ENCODE assay signal across 8 mouse cellular contexts in the genomic region with DNA sequence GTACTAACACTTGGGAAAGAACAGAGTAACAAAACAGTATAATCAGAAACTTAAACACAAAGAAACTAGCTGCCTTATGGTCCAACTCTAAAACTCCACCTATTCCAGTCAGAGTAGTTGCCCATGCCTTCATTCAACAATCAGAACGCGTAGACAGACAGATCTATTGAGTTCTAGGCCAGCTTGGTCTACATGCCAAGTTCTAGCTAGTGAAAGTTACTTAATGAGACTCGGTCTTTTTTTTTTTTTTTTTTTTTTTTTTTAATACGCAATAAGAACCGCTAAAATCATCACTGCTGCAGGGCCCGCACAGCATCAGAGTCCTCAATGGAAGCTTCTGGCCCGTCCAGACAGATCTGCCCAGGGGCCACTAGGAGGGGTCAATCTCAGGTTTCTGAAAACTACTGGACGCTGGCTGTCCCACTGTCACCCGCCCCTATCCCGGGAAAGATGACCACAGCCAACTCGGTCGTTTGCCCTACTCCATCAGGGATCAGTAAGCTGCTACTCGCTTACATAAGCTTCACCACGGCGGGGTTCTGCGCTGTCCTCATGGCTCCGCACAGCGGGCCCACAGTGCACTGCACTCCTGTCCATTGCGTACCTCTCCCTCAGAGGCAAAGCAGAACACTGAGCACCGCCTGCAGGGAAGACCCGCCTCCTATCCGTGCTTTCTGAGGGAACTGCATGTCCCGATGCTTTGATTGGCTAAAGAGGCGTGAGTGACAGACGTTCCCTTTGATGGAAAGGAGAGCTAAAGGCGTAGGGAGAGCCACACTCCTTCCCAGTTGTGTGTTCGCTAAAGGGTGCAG. TPM values are rescaled to one million over a fixed set of nuclear protein-coding genes. Genes with fewer than 3 reads are reported as not detected.
A peak's percentile ranks its signal among the peaks of the same experiment; 100 is the strongest.
DNase-seq lines count a peak whose midpoint lies in the region; ATAC-seq and TF ChIP-seq lines count a peak whose summit lies in the region.

Gene Zfp788 (plus strand): TSS at position 795 of the 812 bp plus-strand sequence.

- H3K36me3 ChIP-seq in MEL (ENCODE audit: control insufficient read depth in 1 of 2, insufficient read depth in 2 of 2, low read length in 2 of 2): peaks cover 0 to 10% of the 10 kb centered on the region in 2 experiments; a peak in 2 of 4 replicates
- peaks cover 22% of the 10 kb centered on the region for H3K36me3 ChIP-seq in forebrain, postnatal 0 days (ENCODE audit: insufficient read depth)
- peaks cover 25% of the 10 kb centered on the region for H3K36me3 ChIP-seq in lung, embryonic 15.5 days

- H3K9me3 ChIP-seq in MEL (replicated peaks; ENCODE audit: insufficient read depth, low read length): no peaks in the 10 kb centered on the region
- 0 out of 2 replicates have a peak, but pooled peaks cover 5% of the 10 kb centered on the region for H3K9me3 ChIP-seq in forebrain, postnatal 0 days (ENCODE audit: low read length)
- no peaks in the 10 kb centered on the region for H3K9me3 ChIP-seq in lung, embryonic 15.5 days

- DNase-seq in MEL (ENCODE audit: low read depth, low spot score): peak; percentile 95
- DNase-seq in cerebellum, adult 2 months: peak; percentile 96 to 98
- DNase-seq in forebrain, postnatal 0 days: peak; percentile 95
- peak; percentile 92 for DNase-seq in heart, postnatal 4 days
- DNase-seq in layer of hippocampus, adult 8-10 months (ENCODE audit: low spot score in 2 of 2): peak; percentile 97 to 98
- peak; percentile 94 for DNase-seq in ovary, adult 18-20 months (ENCODE audit: low spot score)
- peak; percentile 91 for DNase-seq in thymus, postnatal 0 days (ENCODE audit: low spot score)

- under 1% methylated on average over 27 of the region's 27 CpGs for WGBS in cerebellum, adult 2 months
- 2% methylated on average over 27 of the region's 27 CpGs for WGBS in forebrain, postnatal 0 days
- WGBS in lung, embryonic 15.5 days: 2% methylated on average over 27 of the region's 27 CpGs

- H3K79me2 ChIP-seq in MEL (ENCODE audit: control insufficient read depth, insufficient read depth, low read length, poor library complexity): no peaks in the 10 kb centered on the region; the same call in none of the 2 replicates

- TF ChIP-seq EP300 in MEL (IDR thresholded peaks at IDR 0.05; ENCODE audit: low read depth in 1 of 2, low read length in 2 of 2): no peak

- peak; percentile 17 to 42 (median 39); a peak in 3 of 6 replicates for TF ChIP-seq CTCF in MEL (IDR thresholded peaks at IDR 0.05 in 2 of 3, conservative IDR thresholded peaks at IDR 0.05 in 1 of 3; ENCODE audit: control insufficient read depth in 1 of 3, insufficient read depth in 1 of 3, low read depth in 2 of 3, low read length in 3 of 3, poor library complexity in 1 of 3, severe bottlenecking in 1 of 3)
- TF ChIP-seq CTCF in cerebellum, adult 2 months (IDR thresholded peaks at IDR 0.05; ENCODE audit: borderline replicate concordance, insufficient read depth, low read depth, low read length): peak; percentile 41; the same call in 1 of the 2 replicates
- peak; percentile 74 for TF ChIP-seq CTCF in forebrain, postnatal 0 days (IDR thresholded peaks at IDR 0.05; ENCODE audit: low read depth)

- TF ChIP-seq RAD21 in MEL (IDR thresholded peaks at IDR 0.05; ENCODE audit: low read depth, low read length): peak; percentile 32

- peak within 1 kb of the TSS; percentile 81 for H3K4me2 ChIP-seq in forebrain, postnatal 0 days (ENCODE audit: low read depth)
- H3K4me2 ChIP-seq in lung, embryonic 15.5 days: peak within 1 kb of the TSS; percentile 91

- H3K4me1 ChIP-seq in MEL (ENCODE audit: control insufficient read depth in 1 of 2, insufficient read depth in 2 of 2, low read length in 2 of 2): 0 out of 4 replicates have a peak, but pooled peaks cover 0 to 4% of the 10 kb centered on the region in 2 experiments
- H3K4me1 ChIP-seq in cerebellum, adult 2 months (ENCODE audit: control insufficient read depth, insufficient read depth, low read length): no peaks in the 10 kb centered on the region
- H3K4me1 ChIP-seq in forebrain, postnatal 0 days (ENCODE audit: insufficient read depth): peaks cover 6% of the 10 kb centered on the region; the same call in 1 of the 2 replicates
- H3K4me1 ChIP-seq in lung, embryonic 15.5 days: peaks cover 4% of the 10 kb centered on the region

- H3K27me3 ChIP-seq in MEL (ENCODE audit: control insufficient read depth in 1 of 2, insufficient read depth in 2 of 2, low read length in 2 of 2): no peaks in the 10 kb centered on the region
- H3K27me3 ChIP-seq in cerebellum, adult 2 months (ENCODE audit: control insufficient read depth, insufficient read depth, low read length): no peaks in the 10 kb centered on the region
- no peaks in the 10 kb centered on the region for H3K27me3 ChIP-seq in forebrain, postnatal 0 days (ENCODE audit: insufficient read depth, low read length)
- H3K27me3 ChIP-seq in lung, embryonic 15.5 days: no peaks in the 10 kb centered on the region

- ATAC-seq in forebrain, postnatal 0 days: peak; percentile 95
- peak; percentile 98 for ATAC-seq in lung, embryonic 15.5 days (ENCODE audit: borderline replicate concordance, extremely low read depth, low FRiP score, low TSS enrichment)

- peak in 1 of 2 experiments; percentile 42; a peak in 2 of 4 replicates for TF ChIP-seq POLR2A in MEL (IDR thresholded peaks at IDR 0.05; ENCODE audit: control insufficient read depth in 1 of 2, insufficient read depth in 1 of 2, low read depth in 1 of 2, low read length in 2 of 2, poor library complexity in 1 of 2)
- peak; percentile 78 for TF ChIP-seq POLR2A in cerebellum, adult 2 months (IDR thresholded peaks at IDR 0.05; ENCODE audit: borderline replicate concordance, insufficient read depth, low read length)

- H3K4me3 ChIP-seq in MEL (ENCODE audit: control insufficient read depth in 1 of 2, insufficient read depth in 1 of 2, low read depth in 2 of 2, low read length in 2 of 2): peak within 1 kb of the TSS; percentile 81
- H3K4me3 ChIP-seq in cerebellum, adult 2 months (replicated peaks; ENCODE audit: insufficient read depth, low read depth, low read length): peak within 1 kb of the TSS; percentile 94
- H3K4me3 ChIP-seq in forebrain, postnatal 0 days (ENCODE audit: low read depth, low read length): peak within 1 kb of the TSS; percentile 70
- peak within 1 kb of the TSS; percentile 66 for H3K4me3 ChIP-seq in lung, embryonic 15.5 days

- peak within 1 kb of the TSS; percentile 96 for H3K27ac ChIP-seq in MEL (ENCODE audit: control insufficient read depth, low read depth, low read length)
- H3K27ac ChIP-seq in cerebellum, adult 2 months (ENCODE audit: insufficient read depth, low read length): peak within 1 kb of the TSS; percentile 95
- H3K27ac ChIP-seq in forebrain, postnatal 0 days (ENCODE audit: low read depth, low read length): peak within 1 kb of the TSS; percentile 97
- peak within 1 kb of the TSS; percentile 98 for H3K27ac ChIP-seq in lung, embryonic 15.5 days

- peak within 1 kb of the TSS; percentile 80 for H3K9ac ChIP-seq in MEL (ENCODE audit: control insufficient read depth, low read depth, low read length, poor library complexity, severe bottlenecking)
- H3K9ac ChIP-seq in forebrain, postnatal 0 days: peak within 1 kb of the TSS; percentile 87
- H3K9ac ChIP-seq in lung, embryonic 15.5 days: peak within 1 kb of the TSS; percentile 56

TF ChIP-seq in MEL, 35 proteins besides CTCF, POLR2A, EP300 and RAD21 (continues in another document):
- TF ChIP-seq UBTF (IDR thresholded peaks at IDR 0.05; ENCODE audit: borderline replicate concordance, insufficient read depth, low read depth, low read length) (no peak), SIN3A (IDR thresholded peaks at IDR 0.05; ENCODE audit: low read length) (peak; percentile 45; the same call in 1 of the 2 replicates), GATA1 (IDR thresholded peaks at IDR 0.05; ENCODE audit: low read depth, low read length) (no peak), MEF2A (IDR thresholded peaks at IDR 0.05; ENCODE audit: extremely low read depth, insufficient replicate concordance, low read depth, low read length, poor library complexity, severe bottlenecking) (no peak), E2F4 (IDR thresholded peaks at IDR 0.05; ENCODE audit: borderline replicate concordance, low read depth, low read length) (no peak), BHLHE40 (IDR thresholded peaks at IDR 0.05; ENCODE audit: borderline replicate concordance, low read depth, low read length) (no peak), ZMIZ1 (IDR thresholded peaks at IDR 0.05; ENCODE audit: low read depth, low read length) (peak; percentile 28; the same call in 1 of the 2 replicates), TBP (IDR thresholded peaks at IDR 0.05; ENCODE audit: low read depth, low read length) (peak; percentile 27; the same call in 1 of the 2 replicates), ELF1 (IDR thresholded peaks at IDR 0.05; ENCODE audit: low read depth, low read length) (no peak), HCFC1 (IDR thresholded peaks at IDR 0.05; ENCODE audit: low read depth, low read length) (peak; percentile 39; the same call in 1 of the 2 replicates), TCF12 (IDR thresholded peaks at IDR 0.05; ENCODE audit: low read depth, low read length) (peak; percentile 55), MYC (IDR thresholded peaks at IDR 0.05; ENCODE audit: low read depth, low read length) (0 out of 2 replicates have a peak, but pooled peaks have one; percentile 41), ZNF384 (IDR thresholded peaks at IDR 0.05; ENCODE audit: low read depth, low read length) (no peak), RCOR1 (IDR thresholded peaks at IDR 0.05; ENCODE audit: low read depth, low read length) (no peak), ZKSCAN1 (IDR thresholded peaks at IDR 0.05; ENCODE audit: low read depth, low read length) (no peak), TAL1 (IDR thresholded peaks at IDR 0.05; ENCODE audit: low read length) (no peak), GABPA (IDR thresholded peaks at IDR 0.05; ENCODE audit: low read depth, low read length) (no peak), MXI1 (IDR thresholded peaks at IDR 0.05; ENCODE audit: low read depth, low read length) (0 out of 2 replicates have a peak, but pooled peaks have one; percentile 50), ETS1 (IDR thresholded peaks at IDR 0.05; ENCODE audit: low read depth, low read length) (no peak)

RNA-seq across cellular contexts. Expression of gene Zfp788, which starts in this region (rescaled TPM):
- total RNA-seq in MEL (2012; rRNA removed): 5.2 and 5.5 TPM in 2 replicates
- polyA plus RNA-seq in MEL (2012; ENCODE audit: insufficient read depth in 1 of 2, insufficient read length in 2 of 2, low read depth in 1 of 2, low replicate concordance in 2 of 2, missing spikeins in 1 of 2): 1 to 10 TPM in 1 of 2 experiments, not detected in 1; 4.5 TPM
- 20.2 and 21.1 TPM in 2 replicates for polyA plus RNA-seq in cerebellum, adult 2 months (2012; rRNA removed)
- total RNA-seq in forebrain, postnatal 0 days (2014; rRNA removed): 37.1 and 44.0 TPM in 2 replicates
- polyA plus RNA-seq in forebrain, postnatal 0 days (2015; fragmentation: Nextera tagmentation; extraction: Ambion mirVana): 14.9 and 17.5 TPM in 2 replicates
- 10 to 100 TPM in 1 of 2 experiments, 1 to 10 TPM in 1; 8.6 to 11.3 TPM for total RNA-seq in heart, postnatal 4 days (2021)
- 10 to 100 TPM; 32.0 to 38.7 (median 37.5) TPM for total RNA-seq in layer of hippocampus, adult 8-10 months (2022)
- polyA plus RNA-seq in lung, embryonic 15.5 days (2015; fragmentation: Nextera tagmentation; extraction: Ambion mirVana): 10.1 and 10.8 TPM in 2 replicates
- 8.4 and 8.8 TPM in 2 replicates for polyA plus RNA-seq in thymus, postnatal 0 days (2015; fragmentation: Nextera tagmentation; extraction: Ambion mirVana)

Comparison
In these comparisons a context has a peak if more than half of its experiments do, and no peak if none do; other contexts are left out.
1. Peak in every context shown above with its lines: DNase-seq, ATAC-seq, H3K4me3 ChIP-seq and H3K27ac ChIP-seq.